Mouse (Mus musculus) kidney, postnatal 25 days (tissue): ENCODE results near the gene Fyb2.
A peak's percentile ranks its signal among the peaks of the same experiment; 100 is the strongest.

Source experiments
- DNase-seq, 2 experiments: peaks; one replicate each; pipeline ENCODE4 v3.0.0; 2021; ENCODE audit warnings: mixed read lengths in 2 of 2

The Fyb2 gene

GRCm38 (mm10) chr4:105015496-105015895 is 102.2 kb downstream of the Fyb2 start:
- DNase-seq = no peak

DNA sequence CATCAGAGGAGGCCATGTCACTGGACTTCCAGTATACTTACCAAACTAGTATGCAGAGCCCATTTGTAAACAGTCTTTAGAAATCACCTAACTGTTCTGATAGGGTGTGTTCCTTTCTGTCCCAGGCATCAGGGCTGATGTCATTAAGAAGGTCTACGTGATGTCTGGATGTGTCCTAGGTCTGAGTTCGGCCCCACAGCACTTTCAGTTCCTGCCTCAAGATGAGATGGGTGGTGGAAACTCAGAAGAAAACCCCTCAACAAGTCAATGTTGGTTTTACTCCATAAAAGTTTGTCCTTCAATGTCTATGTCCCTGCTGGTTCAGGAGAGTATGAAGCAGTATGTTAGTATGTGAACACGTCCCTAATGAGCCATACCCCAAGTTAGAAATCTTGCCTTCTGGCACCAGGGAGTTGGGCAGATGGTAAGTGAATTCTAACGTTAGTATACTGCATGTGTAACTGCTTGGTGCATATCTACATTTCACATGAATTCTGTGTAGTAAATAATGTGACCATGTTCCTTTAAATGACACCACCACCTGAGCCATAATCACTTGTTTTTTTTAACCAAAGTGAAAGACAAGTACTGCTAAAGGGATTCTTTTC is 102.9 kb downstream of the Fyb2 start:
- no peak for DNase-seq

DNA sequence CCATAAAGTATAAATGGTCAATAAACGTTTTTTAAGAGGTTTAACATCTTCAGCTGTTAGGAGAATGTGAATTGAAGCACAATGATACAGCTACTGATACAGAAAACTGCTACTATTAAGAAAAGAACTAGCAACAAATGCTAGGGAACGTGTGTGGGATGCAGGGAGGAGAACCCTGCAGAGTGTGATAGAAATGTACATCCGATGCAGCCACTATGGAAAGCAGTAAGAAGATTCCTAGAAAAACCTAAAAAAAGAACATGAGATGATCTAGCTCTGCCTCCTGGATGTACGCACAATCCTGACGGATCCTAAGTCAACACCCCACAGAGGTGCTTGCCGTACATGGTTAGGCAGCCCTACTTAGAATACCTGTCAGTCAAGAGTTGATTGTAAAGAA is 114.0 kb downstream of the Fyb2 start:
- DNase-seq = no peak

GRCm38 (mm10) chr4:105031104-105031503 is 117.8 kb downstream of the Fyb2 start:
- no peak for DNase-seq

GRCm38 (mm10) chr4:105033153-105033552 is 119.9 kb downstream of the Fyb2 start:
- DNase-seq = peak in 1 of 2 experiments; percentile 17

- no peak for DNase-seq
These were observed 121.0 kb downstream of the Fyb2 start for GRCm38 (mm10) chr4:105034259-105034658.

- DNase-seq = no peak
These were observed 136.8 kb downstream of the Fyb2 start for GRCm38 (mm10) chr4:105050041-105050440.

DNA sequence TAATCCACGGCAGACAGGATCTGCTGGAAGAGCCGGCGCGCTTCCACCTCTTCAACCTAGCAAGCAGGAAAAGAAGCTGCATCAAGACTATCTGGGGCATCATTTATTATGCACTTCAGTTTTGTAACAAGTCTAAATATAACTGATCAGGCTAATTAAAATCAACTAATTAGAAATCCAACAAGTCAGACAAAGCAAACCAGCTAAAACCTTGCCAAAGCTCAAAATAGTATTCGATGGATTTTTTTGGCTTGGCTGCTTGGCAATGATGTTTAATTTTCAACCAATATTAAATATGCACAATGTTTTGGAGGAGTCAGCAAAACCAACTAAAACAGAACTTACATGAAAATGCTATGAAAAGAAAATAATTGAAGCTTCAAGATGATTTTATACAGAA is 138.0 kb downstream of the Fyb2 start:
- no peak for DNase-seq
